Mouse (Mus musculus) kidney, postnatal 25 days (tissue): Measurements from ENCODE around the gene Tfdp1.
"Not testable (repeated sequence)": the region's sequence is repeated elsewhere in the genome, so short reads cannot be mapped to it uniquely, and the experiment has no call there.

Source experiments
- DNase-seq, 2 experiments: peaks; one replicate each; pipeline ENCODE4 v3.0.0; 2021; ENCODE audit warnings: mixed read lengths in 2 of 2

Gene Tfdp1

DNA sequence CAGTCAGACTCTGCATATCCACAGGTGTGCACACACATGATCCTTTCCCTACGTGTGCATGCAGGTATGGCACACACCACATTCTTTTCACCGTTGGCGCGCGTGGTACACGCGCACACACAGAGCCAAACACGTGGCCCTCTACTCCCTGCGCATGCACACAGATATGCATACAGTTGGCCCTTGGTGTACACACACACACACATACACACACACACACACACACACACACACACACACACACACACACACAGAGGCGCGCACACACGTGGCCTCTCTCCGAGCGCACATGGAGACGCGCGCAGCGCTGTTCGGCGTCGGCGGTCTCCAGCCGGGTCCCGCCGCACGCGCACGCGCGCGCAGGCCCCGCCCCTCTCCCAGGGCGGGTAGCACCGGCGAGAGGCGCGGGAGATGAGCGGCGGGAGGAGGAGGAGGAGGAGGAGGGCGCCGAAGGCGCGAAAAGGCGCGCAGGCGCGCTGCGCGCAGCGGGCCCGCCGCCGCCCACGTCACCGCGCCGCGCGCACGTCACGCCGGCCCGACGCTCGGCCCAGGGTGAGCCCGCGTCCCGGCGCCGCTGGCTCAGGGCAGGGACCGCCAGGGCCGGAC is at the start of gene Tfdp1:
TSS of gene Tfdp1 (plus strand) at position 497 of the 606 bp plus-strand sequence.
- peak; percentile 76 to 93 for DNase-seq

DNA sequence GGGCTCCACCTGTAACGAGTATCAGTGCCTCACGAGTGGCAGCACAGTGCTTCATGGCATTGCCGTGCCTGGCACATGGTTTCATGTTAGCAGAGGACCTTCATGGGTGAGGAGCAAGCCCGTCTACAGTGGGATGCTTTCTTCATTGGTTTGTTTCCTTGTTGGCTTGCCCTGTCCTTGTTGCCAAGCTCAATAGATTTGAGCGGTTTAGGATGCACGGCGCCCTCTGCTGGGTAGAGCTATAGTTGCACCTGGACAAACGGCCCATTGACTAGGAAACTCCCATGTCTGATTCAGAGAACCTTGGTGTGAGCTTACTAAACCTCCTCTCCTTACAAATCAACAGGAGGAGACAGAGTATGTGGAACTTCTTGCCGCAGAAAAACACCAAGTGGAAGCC is 46.2 kb upstream of the Tfdp1 start:
- DNase-seq, result peak; percentile 77 to 80

DNA sequence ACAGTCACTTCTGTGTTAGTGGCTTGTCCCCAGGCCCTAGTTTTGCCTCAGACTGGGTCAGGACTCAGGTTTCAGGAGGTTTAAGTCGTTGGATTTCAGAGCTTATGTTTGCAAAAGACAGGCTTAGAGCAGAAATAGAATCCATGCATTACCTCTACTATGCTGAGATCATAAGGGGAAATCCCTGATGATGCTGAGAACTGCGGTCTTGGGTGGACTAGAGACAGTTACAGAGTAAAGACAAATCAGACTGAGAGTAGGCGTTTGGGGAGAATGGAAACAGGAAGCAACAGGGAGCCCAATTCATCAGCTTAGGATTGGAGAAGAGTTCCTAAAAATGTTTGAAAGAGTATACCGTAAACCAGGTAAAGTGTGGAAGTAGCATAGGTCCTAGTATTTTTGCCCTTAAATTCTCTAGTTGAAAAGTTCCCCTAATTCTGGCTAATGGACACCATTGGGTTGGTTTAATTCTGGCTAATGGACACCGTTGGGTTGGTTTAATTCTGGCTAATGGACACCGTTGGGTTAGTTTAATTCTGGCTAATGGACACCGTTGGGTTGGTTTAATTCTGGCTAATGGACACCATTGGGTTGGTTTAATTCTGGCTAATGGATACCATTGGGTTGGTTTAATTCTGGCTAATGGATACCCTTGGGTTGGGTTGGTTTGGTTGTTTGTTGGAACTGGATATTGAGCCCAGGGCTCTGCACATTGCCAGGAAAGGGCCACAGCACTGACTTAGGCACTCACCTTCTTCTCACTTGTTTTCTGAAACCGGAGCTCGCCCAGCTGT is 44.7 kb upstream of the Tfdp1 start:
- DNase-seq, result no peak

DNA sequence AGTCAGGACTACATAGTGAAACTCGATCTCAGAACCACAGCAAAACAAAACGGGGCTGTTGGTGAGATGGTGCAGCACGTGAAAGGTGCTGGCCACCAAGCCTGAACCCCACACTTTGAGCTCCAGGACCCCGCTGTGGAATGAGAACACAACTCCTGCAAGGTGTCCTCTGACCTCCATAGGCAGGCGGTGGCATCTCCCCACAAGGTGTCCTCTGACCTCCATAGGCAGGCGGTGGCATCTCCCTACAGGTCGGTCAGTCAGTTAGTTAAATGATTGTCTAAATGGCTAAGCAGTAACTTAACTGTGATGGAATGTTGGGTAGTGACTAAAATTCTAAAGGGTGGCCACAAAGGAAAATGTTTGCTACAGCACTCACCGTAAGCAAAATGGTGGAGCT is 39.0 kb upstream of the Tfdp1 start:
- DNase-seq, result peak in 1 of 2 experiments; percentile 55

DNA sequence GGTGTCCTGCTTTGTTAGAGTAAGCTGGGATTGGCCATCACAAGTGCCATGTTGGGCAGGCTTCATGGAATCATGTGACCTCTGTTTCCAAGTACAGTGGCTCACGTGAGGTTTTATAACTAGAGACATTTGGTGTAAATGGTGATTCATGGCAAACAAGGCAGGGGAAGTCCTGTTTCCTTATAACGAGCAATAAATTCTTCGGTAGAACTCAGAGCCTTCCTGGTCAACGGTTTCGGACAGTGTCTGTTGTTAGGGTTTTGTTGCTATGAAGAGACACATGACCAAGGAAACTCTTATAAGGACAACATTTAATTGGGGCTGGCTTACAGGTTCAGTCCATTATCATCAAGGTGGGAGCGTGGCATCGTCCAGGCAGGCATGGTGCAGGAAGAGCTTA is 37.5 kb upstream of the Tfdp1 start:
- DNase-seq, result no peak

DNA sequence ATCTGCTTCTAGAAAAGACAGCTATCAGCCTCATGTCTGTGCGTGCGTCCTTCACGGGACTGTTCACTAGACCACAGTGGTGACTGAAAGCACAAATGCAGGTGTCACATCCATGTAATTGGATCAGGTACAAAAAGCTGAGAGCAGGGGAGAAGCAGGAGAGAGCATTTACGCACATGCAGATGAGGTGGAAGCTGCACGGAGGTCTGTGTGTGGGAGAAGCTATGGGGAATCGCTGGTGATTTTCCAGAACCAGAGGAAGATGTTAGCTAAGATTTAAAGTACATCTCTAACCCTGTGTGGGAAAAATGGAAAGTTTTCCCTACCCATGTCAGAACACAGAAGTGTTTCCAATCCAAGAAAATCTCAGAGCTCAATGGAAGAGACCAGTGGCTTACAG is 33.1 kb upstream of the Tfdp1 start:
- DNase-seq, result no peak

DNA sequence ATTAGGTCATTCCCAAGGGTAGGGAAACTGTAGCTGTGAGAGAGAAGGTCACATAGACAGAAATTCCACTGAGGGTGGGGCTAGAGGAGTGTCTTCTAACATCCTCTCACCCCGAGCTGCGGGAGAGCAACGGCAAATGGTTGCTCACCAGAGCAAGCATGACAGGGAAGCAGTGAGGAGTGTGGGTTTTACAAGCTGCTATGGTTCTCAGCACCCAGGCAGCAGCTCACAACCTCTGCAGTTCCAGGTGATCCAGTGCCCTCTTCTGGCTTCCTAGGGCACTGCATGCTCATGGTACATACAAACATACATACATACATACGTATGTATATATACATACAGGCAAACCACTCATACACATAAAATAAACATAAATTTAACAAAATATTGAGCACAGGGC is 32.7 kb upstream of the Tfdp1 start:
- no peak for DNase-seq

DNA sequence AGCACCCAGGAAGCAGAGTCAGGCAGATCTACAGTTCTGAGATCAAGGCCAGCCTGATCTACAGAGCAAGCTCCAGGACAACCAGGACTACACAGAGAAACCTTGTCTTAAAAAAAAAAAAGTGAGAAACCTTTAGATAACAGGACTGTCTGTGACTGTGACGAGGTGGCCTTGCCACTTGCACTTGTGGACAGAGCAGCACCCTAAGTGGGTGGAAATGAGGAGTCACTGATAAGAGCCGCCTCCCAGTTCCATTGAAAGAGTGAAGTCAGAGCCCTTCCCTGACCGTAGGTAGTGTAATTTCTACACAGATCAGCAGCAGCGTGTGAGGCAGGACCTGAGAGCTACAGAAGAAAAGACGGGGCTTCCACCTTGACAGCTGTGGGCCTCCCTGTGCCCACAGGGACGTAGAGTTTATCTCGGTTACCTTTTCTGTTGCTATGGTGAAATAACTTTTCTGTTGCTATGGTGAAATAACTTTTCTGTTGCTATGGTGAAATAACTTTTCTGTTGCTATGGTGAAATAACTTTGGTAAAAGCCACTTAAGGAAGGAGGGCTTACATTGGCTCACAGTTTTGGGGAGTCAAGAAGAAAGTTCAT is 32.1 kb upstream of the Tfdp1 start:
- no peak for DNase-seq

DNA sequence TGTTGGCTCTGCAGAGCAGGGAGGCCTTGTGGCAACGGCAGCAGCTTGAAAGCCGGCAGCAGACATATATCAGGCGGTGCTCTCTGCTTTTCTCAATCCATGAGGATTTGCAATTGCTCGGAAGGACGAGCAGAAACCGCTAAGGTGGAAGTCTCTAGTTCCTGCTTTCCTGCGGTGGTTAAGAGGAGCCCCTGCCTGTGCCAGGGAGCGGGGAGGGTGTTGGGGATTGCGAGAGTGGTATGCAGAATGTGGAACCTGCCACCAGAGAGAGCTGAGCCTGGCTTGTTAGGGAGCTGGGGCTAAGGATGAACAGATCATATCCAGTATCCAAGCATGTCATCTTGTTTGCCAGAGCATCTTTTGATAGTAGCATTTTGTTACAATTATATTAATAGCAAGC is 31.6 kb upstream of the Tfdp1 start:
- no peak for DNase-seq

DNA sequence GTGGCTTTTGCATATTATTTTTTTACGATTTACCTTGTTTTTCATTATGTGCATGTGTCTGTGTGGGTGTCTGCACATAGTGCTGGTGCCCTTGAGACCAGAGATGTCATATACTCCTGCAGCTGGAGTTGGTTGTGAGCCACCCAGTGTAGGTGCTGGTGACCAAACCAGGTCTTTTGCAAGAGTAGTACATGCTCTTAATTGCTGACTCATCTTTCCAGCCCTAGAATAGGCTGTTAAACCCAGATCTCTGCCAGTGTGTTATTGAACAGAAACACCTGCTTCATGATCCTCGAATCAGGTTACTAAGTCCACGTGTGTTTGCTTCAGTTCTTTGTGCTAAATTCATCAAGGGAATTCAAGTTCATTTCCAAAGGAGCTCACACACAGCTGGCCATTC is 23.6 kb upstream of the Tfdp1 start:
- peak in 1 of 2 experiments; percentile 2 for DNase-seq

DNA sequence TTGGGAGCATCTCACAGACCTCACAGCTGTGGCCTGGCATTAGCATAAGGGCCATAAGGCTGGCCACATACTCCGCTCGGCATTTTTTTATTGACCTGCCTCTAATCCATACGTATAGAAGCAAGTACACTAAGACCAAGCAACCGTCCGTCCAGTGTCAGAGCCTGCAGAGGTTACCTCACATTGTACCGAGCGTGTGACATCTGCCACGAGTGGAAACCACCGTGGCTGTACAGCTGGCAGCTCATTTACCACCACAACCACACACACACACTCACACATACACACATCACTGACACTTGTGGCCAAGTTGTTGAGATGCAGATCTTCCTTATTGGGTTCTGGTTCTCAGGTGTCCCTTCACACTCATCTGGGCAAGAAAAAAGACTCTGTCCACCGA is 21.9 kb upstream of the Tfdp1 start:
- DNase-seq, result no peak

DNA sequence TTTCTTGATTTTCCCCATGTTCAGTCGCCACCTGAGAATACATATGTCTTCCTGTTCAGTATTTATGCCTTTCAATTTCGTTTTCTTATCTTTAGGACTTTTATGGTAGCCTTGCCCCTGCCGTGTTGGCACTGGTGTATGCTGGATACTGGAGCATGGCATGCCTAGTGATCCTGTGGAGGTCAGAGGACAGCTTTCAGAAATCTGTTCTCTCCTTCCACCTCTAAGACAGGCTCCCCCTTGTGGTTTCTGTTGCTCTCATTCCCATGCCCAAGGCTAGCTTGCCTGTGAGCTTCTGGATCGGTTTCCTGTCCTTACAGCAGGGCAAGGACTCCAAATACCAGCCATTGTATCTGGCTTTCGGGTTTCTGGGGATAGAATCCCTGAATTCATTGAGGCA is 12.0 kb upstream of the Tfdp1 start:
- peak; percentile 67 to 75 for DNase-seq

DNA sequence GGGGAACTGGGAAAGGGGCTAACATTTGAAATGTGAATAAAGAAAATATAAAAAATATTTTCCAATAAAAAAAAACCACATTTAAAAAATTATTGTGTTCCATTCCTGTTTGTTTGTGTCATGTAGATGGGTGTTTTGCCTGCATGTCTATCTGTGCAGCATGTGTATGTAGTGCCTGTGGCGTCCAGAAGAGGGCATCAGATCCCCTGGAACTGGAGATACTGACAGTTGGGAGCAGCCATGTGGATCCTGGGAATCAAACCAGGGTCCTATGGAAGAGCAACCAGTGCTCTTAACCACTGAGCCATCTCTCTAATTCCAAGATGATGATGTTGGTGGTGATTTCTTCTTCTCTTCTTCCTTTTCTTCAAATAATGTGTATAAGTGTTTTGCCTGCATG is 3.9 kb upstream of the Tfdp1 start:
- no peak for DNase-seq

DNA sequence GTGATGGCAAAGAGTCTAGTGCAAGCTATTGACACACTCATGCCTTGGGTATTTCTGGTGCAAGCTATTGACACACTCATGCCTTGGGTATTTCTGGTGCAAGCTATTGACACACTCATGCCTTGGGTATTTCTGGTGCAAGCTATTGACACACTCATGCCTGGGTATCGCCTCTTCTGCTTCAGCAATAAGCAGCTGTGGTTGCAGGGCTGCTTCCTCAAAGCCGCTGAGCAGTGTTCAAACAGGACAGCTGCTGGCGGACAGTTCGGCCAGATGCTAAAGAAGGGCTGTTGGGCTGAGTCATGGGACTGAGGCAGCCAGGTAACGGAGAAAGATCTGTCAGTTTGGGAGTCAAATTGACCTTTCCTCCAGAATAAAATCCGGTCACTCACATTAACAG is 1.3 kb upstream of the Tfdp1 start:
- DNase-seq, result not testable (repeated sequence)

DNA sequence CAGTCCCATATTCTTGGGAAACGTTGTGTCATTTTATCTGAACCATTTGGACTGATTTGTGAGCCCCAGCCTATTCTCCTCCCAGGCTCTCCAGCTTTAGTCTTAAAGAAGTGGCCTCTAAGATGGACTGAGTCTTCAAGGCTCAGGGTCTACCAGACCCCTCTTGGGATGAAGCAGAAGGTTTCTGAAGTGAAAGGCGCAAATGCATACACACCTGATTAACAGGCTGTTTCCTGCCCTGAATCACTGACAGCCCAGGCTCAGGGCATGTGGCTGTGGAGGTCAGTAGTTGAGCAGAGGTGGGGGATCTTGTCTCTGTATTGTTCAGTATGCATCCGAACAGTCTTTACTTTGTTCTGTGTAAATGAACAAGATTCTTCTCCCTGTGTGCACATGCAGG is 873 bp upstream of the Tfdp1 start:
- no peak for DNase-seq

DNA sequence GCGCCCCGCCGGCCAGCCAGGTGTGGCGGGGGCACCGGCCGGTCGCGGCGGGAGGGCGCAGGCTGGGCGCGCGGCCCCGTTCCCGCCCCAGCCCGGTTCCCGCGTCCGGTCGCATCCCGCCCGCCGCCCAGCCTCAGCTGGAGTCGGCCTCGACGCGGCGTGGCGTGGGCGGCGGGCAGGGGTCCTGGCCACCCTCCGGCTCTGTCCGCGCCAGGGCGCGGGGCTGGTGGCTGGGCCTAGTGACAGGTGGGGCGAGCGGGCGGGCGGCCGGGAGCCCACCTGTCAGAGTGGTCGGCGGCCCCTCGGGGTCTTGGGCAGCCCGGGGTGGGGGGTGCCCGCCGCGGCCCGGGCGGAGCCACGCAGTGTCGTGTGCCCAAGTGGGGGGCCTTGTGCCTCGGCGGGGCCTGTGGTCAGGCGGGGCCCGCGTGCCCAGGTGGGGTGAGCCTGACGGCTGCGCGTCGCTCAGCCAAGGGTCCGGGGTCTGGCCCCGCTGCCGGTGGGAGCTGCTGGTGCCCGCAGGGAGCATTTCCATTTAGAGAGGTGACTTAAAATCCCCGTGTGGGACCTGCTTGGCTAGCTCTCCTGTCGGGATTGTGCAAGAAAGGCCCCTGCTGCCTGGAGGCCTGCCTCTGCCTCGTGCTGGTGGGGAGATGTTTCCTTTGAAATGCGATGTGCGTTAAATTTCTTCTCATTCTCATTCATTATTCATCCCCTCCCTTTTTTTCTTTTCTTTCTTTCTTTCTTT is 522 bp downstream of the Tfdp1 start:
- peak; percentile 10 to 49 for DNase-seq

DNA sequence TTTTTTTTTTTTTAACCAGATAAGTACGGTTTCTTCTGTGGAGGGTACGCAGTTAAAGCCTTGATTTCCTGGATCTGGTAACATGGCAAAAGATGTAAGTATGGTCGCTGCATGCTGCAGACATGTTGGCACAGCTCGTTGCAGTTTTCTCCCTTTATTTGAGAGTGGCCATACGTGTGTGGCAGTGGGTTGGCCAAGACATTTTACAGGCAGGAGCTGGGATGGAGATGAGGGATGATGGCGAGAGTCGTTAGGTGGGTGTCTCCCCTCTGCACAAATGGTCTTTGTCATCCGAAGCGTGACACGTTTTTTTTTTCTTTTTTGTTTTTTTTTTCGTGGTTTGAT is 1.1 kb downstream of the Tfdp1 start:
- no peak for DNase-seq

DNA sequence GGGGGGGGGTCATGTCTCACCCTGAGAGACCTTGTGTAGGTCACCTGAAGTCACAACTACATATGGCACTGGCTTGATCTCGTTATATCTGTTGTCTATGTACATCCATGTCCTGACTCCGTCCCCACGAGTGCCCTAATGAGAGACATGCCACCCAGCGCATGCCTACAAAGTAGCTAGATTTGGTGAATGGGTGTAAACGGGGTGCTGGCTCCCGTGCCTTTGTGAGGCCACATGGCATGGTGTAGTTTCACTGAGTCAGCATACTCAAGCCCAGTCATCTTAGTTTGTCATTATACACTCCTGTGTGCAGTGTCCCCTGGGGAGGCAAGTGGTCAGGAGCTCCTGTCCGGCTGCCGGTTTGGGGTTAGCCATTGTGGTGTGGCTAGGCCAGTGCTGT is 2.1 kb downstream of the Tfdp1 start:
- no peak for DNase-seq

DNA sequence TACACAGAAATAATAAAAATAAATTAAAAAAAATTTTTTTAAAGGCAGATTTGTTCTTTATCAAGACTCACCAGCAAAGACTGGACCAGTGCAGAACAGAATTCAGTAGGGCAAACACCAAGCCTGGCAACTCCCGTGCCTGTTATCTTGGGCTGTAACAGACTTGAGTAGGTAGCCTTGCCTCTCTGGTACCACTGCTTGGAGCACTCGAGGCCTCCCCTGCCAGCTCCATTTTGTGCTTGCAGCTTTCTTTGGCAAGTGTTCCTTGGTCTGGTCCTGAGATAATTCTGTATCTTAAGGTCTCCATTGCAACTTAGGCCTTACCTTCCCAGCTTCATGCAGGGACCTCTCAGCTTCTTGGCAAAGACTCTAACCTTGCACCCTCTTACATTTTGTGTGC is 3.8 kb downstream of the Tfdp1 start:
- DNase-seq, result no peak

DNA sequence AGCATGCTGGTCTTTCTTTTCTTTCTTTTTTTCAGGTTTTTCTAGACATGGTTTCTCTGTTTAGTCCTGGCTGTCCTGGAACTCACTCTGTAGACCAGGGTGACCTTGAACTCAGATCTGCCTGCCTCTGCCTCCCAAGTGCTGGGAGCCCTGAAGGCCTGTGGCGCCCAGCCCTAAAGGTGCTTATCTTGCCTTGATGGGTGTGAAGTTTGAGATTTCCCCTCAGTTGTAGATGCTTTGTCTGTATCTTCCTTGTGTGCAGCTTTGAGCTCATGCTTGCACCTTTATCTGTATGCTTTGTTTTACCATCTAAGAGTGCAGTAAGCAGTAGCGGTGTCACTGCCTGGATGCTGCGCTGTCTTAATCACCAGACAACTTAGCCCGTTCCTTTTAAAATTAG is 4.6 kb downstream of the Tfdp1 start:
- DNase-seq, result no peak

DNA sequence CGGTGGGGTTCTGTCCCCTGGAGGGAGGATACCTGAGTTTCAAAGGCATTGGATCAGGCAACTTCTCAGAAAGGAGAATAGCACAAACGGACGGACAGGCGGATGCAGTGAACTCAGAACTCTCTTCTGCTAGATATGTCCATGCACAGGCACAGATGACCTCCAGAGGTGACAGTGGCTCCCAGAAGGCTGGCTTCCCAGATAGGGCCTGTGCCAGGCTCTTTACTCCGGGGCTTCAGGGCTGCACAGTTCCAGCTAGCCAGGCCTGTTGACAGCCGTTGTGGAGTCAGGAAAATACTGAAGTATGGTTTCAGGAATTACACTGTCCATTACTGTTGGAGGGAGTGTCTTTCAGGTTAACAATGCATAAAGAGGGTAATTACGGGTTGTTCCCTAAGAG is 11.5 kb downstream of the Tfdp1 start:
- no peak for DNase-seq

DNA sequence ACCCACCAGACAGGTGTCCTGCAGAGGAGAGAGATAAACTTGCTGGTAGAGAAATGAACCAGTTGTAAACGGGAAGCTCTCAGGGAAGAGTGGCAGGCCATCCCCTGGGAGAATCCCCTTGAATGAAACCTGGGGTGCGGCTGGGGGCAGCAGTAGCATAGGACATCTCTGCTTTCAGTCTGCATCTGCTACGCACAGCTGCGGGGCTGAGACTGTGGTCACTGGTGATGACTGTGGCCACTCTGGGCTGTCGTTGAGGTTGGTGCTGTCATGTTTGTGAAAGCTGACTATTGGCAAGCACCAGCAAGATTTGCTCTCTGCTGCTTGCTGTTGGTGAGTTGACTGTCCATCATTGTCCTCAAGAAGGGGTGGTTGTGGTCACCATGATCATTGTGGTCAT is 13.0 kb downstream of the Tfdp1 start:
- no peak for DNase-seq

DNA sequence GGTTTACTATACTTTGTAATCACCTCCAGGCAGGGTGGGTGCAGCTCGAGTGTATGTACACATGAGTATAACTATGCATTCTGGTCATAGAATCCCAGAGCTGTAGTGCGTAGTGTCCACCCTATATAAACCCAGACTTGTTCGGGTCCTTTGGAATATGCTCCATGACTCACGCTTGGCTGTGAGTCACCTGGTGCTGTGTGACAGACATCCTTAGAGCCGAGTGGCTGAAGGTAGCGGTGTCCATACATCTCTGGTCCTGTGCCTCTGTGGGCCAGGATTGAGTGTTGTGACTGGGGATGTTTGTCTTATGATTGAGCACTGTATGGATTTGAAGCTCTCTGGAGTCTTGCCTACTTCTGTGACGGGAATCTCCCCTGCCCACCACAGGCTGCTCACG is 14.1 kb downstream of the Tfdp1 start:
- DNase-seq, result no peak
